Mouse (Mus musculus) small intestine, adult 2 months (tissue): ENCODE measurements at regions not wholly inside any gene's neighbourhood (a gene's known extent, or its start where the extent isn't known, plus 50 kb on each side); places are given as distances from the start of the nearest gene placed in this dataset.

Experiments
- CTCF ChIP-seq: fragments of 200-500 bp; IDR thresholded peaks from 2 replicates; pipeline ENCODE4 v1.5.1; 2012; ENCODE audit warnings: low read depth, mild to moderate bottlenecking, control low read depth, inconsistent platforms, low read length, moderate library complexity, mixed read lengths; ENCODE audit not compliant: insufficient replicate concordance, insufficient read length; ENCODE audit errors: extremely low read depth
- POLR2A ChIP-seq: fragments of 200-500 bp; IDR thresholded peaks from 2 replicates; pipeline ENCODE4 v1.6.1; 2012; ENCODE audit warnings: low read depth, mild to moderate bottlenecking, control low read depth, inconsistent platforms, low read length, moderate library complexity

DNA sequence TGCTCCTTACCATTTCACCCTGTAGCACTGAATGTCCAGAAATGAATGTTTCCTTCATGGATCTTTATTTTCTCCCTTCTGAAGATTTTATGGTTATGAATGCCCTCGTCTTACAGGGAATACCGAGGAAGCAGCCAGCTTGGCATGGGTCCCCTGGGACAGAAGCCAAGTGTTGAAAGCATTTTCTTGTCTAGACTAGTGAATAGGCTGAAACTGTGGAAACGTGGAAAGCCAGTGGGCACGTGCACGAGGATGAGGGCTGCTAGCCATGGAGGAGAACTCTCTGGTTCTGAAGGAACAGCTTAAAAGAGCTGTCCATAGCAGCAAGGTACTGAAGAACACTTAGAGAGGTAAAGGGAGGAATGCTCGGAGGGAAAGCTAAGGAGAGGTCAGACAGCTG lies 457.3 kb upstream of the Cdh5 start:
- TF ChIP-seq POLR2A (no peak), CTCF (no peak)
